Mouse (Mus musculus) testis, postnatal 10 days (tissue): Measurements from ENCODE around the gene Trabd.

Source experiments
- DNase-seq: peaks from one replicate; pipeline ENCODE4 v3.0.0; 2021; ENCODE audit warnings: low spot score

Gene Trabd

DNA sequence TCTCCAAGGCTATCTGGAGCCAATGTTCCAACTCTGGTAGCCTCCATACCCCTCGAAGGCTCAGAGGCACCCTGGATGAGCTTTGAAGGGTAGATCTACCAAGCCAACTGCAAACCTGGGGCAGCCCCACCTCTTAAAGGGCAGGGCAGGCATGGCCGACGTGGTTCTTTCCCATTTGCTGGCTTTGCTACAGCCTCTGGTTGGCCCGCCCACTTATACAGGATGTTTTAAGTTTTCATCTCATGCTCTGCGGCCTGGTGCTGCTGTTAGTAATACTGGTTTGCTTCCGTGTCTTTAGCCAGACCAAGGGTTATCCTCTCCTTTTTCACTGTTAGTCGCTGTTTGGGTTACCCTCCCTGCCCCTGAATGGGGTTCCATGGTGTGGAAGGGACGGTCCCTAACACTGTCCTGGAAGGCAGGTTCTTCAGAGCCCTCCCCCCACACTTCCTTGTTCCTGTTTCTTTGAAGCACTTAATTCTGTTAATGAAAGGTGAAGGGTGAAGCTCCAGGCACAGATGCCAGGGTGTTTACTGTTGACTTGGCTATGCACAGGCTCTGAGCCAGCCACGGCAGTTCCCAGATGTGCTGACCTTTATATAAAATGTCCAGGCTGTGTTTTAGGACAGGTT is 3.4 kb downstream of the Trabd start:
- DNase-seq: no peak

DNA sequence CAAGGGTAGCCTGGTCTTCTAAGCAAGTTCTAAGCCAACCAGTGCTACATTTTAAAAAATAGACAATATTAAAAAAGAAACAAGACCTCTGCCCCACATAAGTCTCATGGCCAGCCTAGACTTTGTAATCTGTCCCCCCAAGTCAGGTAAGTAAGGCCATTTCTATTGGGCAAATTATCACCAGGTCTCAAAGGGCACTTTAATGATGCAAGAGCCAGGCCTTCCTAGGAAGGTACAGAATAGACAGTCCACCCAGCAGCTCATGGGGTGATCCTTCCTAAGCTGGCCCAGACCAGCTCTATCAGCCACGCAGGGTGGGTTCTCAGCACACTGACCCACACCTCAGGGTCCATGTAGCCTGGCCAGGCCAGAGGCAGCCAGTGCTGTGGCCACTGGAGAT is 9.0 kb downstream of the Trabd start:
- no peak for DNase-seq

GRCm38 (mm10) chr15:89084826-89085225 is 9.9 kb downstream of the Trabd start:
- peak; percentile 43 for DNase-seq

- DNase-seq: peak; percentile 91
Observed at GRCm38 (mm10) chr15:89088607-89089247, 13.8 kb downstream of the Trabd start, which contains the start of gene Selenoo. Selenoo (plus strand) TSS chr15:89089084.

DNA sequence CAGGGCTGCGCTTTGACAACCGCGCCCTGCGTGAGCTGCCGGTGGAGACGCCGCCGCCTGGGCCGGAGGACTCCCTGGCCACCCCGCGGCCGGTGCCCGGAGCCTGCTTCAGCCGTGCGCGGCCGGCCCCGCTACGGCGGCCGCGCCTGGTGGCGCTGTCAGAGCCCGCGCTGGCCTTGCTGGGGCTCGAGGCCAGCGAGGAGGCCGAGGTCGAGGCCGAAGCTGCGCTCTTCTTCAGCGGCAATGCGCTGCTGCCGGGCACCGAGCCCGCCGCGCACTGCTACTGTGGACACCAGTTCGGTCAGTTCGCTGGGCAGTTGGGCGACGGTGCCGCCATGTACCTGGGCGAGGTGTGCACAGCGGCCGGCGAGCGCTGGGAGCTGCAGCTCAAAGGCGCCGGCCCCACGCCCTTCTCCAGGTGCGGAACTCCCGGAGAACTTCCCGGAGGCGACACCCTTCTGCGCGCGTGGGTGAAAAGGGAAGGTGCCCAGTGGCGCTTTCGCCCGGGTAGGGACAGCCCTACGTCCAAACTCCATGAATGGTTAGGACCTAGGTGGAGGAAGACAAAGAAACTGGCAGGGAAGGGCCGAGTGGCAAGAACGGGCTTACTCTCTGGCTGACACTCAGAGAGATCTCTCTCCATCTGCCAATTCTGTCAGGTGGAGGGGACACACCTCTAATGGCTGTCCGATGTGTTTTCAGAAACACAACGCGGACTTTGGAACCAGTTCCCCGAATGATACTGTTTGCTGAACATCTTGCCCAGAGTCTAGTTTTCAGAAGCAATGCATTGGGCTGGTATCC is 14.5 kb downstream of the Trabd start:
- peak; percentile 66 for DNase-seq

DNA sequence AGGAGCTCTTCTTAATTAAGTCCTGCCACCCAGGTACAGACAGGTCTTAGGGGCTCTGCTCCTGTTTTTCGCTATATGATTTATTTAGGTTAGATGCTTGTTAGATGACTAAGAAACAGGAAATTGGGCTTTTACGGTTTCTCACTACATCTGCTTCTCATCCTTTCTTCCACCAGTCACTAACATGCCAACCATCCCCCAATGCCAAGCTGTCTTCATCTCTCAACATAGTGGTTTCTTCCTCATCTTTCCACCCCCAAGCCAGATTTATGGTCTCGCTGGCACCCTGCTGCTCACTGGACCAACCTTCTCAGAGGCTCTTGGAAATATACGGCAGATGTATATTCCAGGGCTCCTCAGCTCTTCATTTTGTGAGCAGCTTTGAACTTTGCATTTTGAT is 15.7 kb downstream of the Trabd start:
- no peak for DNase-seq

GRCm38 (mm10) chr15:89092181-89092580 is 17.3 kb downstream of the Trabd start:
- DNase-seq: no peak

- DNase-seq: no peak
Observed at GRCm38 (mm10) chr15:89097450-89097849, 22.5 kb downstream of the Trabd start.

DNA sequence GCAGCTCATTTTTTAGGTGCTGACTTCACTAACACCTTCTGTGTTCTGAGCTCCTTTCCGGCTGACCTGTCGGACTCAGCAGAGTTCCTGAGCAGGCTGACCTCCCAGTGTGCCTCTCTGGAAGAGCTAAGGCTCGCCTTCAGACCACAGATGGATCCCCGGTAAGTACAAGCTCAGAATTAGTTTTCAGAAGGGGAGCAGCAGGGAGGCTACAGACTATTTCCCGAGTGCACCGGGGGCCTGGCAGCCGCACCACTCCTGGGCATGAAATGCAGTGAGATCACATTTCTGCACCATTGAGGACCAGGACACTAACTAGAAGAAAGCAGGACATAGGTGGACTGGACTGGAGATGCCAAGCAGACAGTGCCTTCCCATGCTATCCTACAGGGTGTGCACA is 23.7 kb downstream of the Trabd start:
- no peak for DNase-seq

DNA sequence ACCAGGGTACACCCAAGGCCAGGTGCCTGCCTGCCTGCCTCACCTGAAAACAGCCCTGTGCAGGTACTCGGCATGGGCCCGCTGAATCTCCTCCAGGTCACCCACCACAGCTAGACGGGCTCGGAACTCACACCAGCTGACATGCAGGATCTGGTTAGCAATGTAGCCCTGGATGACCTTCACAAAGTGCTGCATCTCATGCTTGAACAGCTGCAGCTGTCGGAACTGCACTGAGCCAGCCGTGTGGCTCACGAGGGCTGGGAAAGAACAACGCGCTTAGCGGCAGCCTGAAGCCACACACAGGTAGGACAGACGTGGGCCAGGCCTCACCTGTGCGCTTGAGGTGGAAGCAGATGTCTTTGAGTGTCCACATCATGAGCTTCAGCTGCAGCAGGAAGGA is 25.9 kb downstream of the Trabd start:
- peak; percentile 41 for DNase-seq

- DNase-seq: peak; percentile 42
Observed at GRCm38 (mm10) chr15:89102646-89103045, 27.7 kb downstream of the Trabd start.

DNA sequence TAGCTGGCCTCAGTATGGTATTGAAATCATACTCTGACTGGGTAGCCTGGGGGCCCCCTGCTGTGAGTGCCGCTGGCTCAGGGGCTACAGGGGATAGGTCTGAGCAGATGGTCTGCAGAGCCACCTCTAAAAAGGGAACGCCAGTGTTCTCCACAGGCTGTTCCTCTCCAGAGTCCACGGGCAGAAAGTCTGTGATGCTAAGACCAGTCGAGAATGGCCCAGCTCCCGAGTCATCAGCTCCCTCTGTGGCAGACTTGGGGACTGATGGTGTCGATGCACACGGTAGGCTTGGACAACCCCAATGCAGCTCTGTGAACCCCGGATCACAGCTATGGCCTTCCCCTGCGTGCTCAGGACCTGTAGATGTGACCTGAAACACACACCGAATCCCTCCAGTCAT is 29.0 kb downstream of the Trabd start:
- no peak for DNase-seq

- DNase-seq: no peak
Observed at GRCm38 (mm10) chr15:89104425-89104824, 29.5 kb downstream of the Trabd start.

- no peak for DNase-seq
Observed at GRCm38 (mm10) chr15:89106073-89106472, 31.1 kb downstream of the Trabd start.

DNA sequence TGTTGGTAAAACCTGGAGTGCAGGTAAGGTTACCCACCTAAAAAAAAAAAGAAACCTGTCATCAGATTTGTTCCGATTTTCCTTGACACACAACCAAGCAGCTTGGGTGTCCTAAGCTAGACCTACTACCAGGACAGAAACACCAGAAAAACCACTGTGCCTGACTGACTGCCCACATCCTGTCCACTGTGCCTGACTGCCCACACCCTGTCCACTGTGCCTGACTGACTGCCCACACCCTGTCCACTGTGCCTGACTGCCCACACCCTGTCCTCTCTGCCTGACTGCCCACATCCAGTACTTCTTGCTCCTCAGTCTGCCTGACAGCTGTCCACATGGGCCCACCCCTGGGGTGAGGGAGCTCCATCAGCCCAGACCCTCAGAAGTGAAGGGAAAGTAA is 32.1 kb downstream of the Trabd start:
- DNase-seq: no peak

GRCm38 (mm10) chr15:89110147-89110546 is 35.2 kb downstream of the Trabd start:
- DNase-seq: peak; percentile 80

DNA sequence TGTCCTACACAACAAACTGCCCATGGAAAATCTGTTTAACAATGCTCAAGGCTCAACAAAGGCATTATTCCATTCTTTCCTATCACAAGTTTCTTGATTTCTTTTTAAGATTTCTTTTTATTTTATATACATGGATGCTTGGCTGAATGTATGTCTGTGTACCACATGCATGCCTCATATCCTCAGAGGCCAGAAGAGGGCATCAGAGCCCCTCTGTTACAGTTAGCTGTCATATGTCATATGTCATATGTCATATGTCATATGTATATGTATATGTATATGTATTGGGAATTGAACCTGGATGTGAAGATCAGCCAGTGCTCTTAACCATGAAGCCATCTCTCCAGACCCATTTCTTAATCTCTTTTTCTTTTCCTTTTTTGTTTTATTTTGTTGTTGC is 43.1 kb downstream of the Trabd start:
- DNase-seq: no peak

DNA sequence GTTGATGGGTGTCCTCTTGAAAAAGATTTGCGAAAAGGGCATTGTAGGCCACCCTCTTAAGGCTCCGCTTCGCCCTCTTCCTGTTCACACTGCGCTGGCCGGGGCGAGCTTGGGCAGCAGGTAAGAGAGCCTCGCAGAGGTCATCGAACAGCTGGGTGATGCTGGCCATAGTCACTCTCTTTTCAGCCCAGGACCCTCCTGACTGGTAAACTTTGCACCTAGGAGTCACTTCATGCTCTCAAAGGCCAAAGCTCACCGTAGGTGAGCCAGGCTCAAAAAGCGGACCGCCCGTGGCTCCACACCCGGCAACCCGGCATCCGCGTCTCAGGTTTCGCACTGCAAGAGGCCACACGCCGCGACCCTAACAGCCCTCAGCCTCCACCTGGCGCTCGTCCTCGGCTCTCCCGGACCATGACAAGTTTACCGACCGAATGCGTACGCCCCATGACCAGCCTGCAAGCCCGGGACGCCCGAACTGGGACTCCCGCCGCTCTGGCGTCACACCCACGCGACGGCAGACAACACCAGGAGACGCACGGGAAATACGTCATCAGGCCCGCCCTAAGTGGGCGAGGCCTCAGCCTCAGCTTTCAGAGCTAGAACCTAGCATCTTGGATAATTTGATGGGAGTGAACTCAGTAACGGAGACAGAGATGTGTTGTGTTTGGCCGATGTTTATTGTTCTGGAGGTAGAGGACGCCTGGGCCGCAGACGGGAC is 47.9 kb downstream of the Trabd start, which contains the start of gene Tubgcp6:
Gene Tubgcp6 (minus strand): TSS at position 464 of the 718 bp plus-strand sequence.
- peak; percentile 97 for DNase-seq

DNA sequence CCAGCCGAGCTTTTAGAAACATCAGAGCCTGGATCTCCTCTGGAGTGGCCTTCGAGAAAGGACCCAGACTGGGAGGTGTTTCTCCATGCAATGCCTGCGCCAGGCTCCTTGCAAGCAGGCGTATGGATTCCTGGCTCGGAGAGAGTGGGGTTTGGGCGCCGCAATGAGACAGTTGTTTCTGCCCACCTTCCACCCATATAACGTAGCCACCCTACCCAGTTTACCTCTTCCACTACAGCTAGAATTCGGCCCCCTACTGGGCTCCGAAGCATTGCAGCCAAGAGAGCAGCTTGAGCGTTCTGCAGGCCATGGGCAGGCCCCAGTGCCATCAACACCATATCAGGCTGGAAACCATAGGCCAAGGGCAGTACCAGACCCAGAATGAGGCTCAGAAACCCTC is 48.7 kb downstream of the Trabd start:
- peak; percentile 79 for DNase-seq

DNA sequence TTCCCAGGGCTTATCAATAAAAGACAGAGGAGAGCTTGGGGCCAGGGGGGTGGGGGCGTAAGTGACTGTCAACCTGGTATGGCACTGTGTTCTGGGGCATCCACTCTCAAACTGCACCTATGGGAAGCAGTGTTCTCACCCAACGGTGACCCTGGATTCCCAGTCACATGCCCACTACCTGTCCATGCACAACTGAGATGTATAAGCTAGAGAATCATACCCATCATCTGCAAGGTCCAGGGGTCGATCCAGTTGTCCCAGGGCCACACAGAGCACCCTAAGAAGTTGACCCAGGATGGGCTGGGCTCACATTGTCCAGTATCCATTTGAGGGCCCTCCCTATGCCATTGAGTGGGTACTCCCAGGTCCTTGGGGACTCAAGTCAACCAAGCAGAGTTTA is 49.4 kb downstream of the Trabd start:
- DNase-seq: no peak

DNA sequence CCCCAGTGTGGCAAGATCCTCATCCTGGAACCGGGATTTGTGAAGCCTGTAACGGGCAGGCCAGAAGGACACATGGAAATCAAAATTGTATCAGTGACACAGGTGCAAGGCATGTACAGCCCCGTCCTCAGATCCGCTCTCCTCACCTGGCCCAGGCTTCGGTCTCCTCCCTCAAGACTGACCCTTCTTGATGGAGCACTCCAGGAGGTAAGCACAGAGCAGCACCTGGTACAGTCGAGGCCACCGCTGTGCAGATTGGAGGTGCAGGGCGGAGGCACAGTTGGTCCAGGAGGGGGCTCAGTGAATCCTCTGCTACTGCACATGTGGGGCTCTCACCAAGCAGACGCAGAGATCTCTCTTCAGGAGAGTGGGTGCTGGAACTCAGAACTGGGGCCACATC is 50.4 kb downstream of the Trabd start:
- no peak for DNase-seq

- DNase-seq: no peak
Observed at GRCm38 (mm10) chr15:89126622-89127021, 51.7 kb downstream of the Trabd start.
